In genomic region chr11:61706232-61706631, GRCm38 (mm10) we compare ENCODE assay signal across 17 mouse cellular contexts.
"Had no signal": no experiment of that assay in that cellular context is flagged by ENCODE, and none has a peak within 500 bp of the region (broad histone marks: within the 10 kb centered on the region; RNA-seq: fewer than 3 reads in every experiment).

No protein-coding gene starts in this region.

- DNase-seq: cerebellum, adult 8-10 months; cerebellum, adult 9-10 months; cerebellum, adult 9-11 months; cerebellum, postnatal 10 days; cerebellum, postnatal 14 days; cerebellum, postnatal 25 days; cerebellum, postnatal 36 days; embryo, embryonic 11 days; forebrain, postnatal 0 days; gastrocnemius, adult 2 months; gastrocnemius, postnatal 10 days; gastrocnemius, postnatal 14 days; gastrocnemius, postnatal 25 days; gastrocnemius, postnatal 36 days; heart, adult 11 months; heart, adult 18-20 months; heart, adult 2 months had no signal
